Comparison of ENCODE assay signal across 22 mouse cellular contexts in the genomic region with DNA sequence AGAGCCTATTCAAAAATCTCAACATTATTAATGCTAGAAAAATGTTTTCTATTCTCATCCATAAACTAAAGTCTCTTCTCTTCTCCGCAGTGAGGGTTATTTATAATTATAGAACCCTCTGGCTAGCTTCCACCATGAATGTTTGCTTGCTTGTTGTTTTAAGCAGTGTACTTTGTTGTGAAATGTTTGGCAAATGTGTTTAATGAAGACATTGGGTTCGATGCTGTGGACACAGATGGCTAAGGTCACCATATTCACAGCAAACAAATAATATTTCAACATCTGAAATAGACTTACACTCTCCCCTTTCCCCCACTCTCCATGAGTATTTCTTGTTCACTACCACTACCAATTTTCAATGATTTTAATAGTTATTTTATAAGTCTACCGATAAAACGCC.
DNase-seq lines count a peak whose midpoint lies in the region; ATAC-seq and TF ChIP-seq lines count a peak whose summit lies in the region.
"Had no signal": no experiment of that assay in that cellular context is flagged by ENCODE, and none has a peak within 500 bp of the region (broad histone marks: within the 10 kb centered on the region; RNA-seq: fewer than 3 reads in every experiment).

No protein-coding gene starts in this region.

- ATAC-seq in liver, embryonic 12.5 days: no peak
- ATAC-seq in lung, embryonic 14.5 days (ENCODE audit: insufficient read depth): no peak
- ATAC-seq: activated CD4-positive, CD25-positive, alpha-beta regulatory T cell, adult 4 months; forebrain, embryonic 14.5 days; forebrain, postnatal 0 days had no signal

- no peaks in the 10 kb centered on the region for H3K9me3 ChIP-seq in liver, embryonic 12.5 days (replicated peaks)
- no peaks in the 10 kb centered on the region for H3K9me3 ChIP-seq in lung, embryonic 14.5 days (ENCODE audit: low read depth, low read length)
- H3K9me3 ChIP-seq: embryonic facial prominence, embryonic 12.5 days; embryonic facial prominence, embryonic 15.5 days; hindbrain, embryonic 12.5 days had no signal

- no peaks in the 10 kb centered on the region for H3K4me1 ChIP-seq in kidney, adult 2 months (ENCODE audit: control insufficient read depth, insufficient read depth, low read length)
- peaks cover 10% of the 10 kb centered on the region; the same call in 1 of the 2 replicates for H3K4me1 ChIP-seq in liver, adult 2 months (ENCODE audit: control insufficient read depth, insufficient read depth, low read length)
- no peaks in the 10 kb centered on the region for H3K4me1 ChIP-seq in liver, embryonic 12.5 days
- H3K4me1 ChIP-seq in lung, embryonic 14.5 days (ENCODE audit: insufficient read depth): no peaks in the 10 kb centered on the region
- no peaks in the 10 kb centered on the region for H3K4me1 ChIP-seq in lung, adult 2 months (ENCODE audit: control insufficient read depth, insufficient read depth, low read length)
- H3K4me1 ChIP-seq: embryonic facial prominence, embryonic 12.5 days; embryonic facial prominence, embryonic 15.5 days; hindbrain, embryonic 12.5 days had no signal

- TF ChIP-seq POLR2A in kidney, adult 2 months (IDR thresholded peaks at IDR 0.05; ENCODE audit: low read depth, low read length): no peak
- no peak for TF ChIP-seq POLR2A in liver, adult 2 months (IDR thresholded peaks at IDR 0.05; ENCODE audit: extremely low read depth, insufficient read depth, low read length)
- TF ChIP-seq POLR2A in lung, adult 2 months (IDR thresholded peaks at IDR 0.05; ENCODE audit: borderline replicate concordance, extremely low read depth, low read depth, low read length): no peak

- H3K27ac ChIP-seq in kidney, adult 2 months (ENCODE audit: insufficient read depth, low read depth, low read length): no peak overlapping the region
- no peak overlapping the region for H3K27ac ChIP-seq in liver, adult 2 months (replicated peaks; ENCODE audit: insufficient read depth, low read depth, low read length)
- H3K27ac ChIP-seq in liver, embryonic 12.5 days: no peak overlapping the region
- H3K27ac ChIP-seq in lung, embryonic 14.5 days (ENCODE audit: low read depth): no peak overlapping the region
- H3K27ac ChIP-seq: embryonic facial prominence, embryonic 12.5 days; embryonic facial prominence, embryonic 15.5 days; gastrocnemius, adult 2 months; hindbrain, embryonic 12.5 days had no signal

- no peak overlapping the region for H3K4me2 ChIP-seq in liver, embryonic 12.5 days
- no peak overlapping the region for H3K4me2 ChIP-seq in lung, embryonic 14.5 days
- H3K4me2 ChIP-seq: embryonic facial prominence, embryonic 12.5 days; embryonic facial prominence, embryonic 15.5 days; heart, embryonic 11.5 days; hindbrain, embryonic 12.5 days had no signal

- no peak for TF ChIP-seq CTCF in kidney, adult 2 months (conservative IDR thresholded peaks at IDR 0.05; ENCODE audit: insufficient read depth, insufficient read length, low read depth, low read length)
- no peak for TF ChIP-seq CTCF in liver, adult 2 months (IDR thresholded peaks at IDR 0.05; ENCODE audit: low read depth, low read length)
- no peak for TF ChIP-seq CTCF in lung, embryonic 14.5 days (IDR thresholded peaks at IDR 0.05; ENCODE audit: low read depth)
- TF ChIP-seq CTCF in lung, adult 2 months (IDR thresholded peaks at IDR 0.05; ENCODE audit: insufficient read depth, low read length): no peak

- no peaks in the 10 kb centered on the region for H3K36me3 ChIP-seq in kidney, adult 2 months (ENCODE audit: control insufficient read depth, insufficient read depth, low read length)
- H3K36me3 ChIP-seq in liver, adult 2 months (ENCODE audit: control insufficient read depth, insufficient read depth, low read length): no peaks in the 10 kb centered on the region
- no peaks in the 10 kb centered on the region for H3K36me3 ChIP-seq in liver, embryonic 12.5 days
- no peaks in the 10 kb centered on the region for H3K36me3 ChIP-seq in lung, embryonic 14.5 days (ENCODE audit: insufficient read depth)
- H3K36me3 ChIP-seq: embryonic facial prominence, embryonic 12.5 days; embryonic facial prominence, embryonic 15.5 days; hindbrain, embryonic 12.5 days had no signal

- WGBS in kidney, adult 2 months: 80% methylated on average over 4 of the region's 4 CpGs
- 49% methylated on average over 4 of the region's 4 CpGs for WGBS in liver, adult 2 months
- 61% methylated on average over 4 of the region's 4 CpGs for whole genome bisulfite sequencing in liver, embryonic 12.5 days (ENCODE audit: insufficient replicate concordance)
- WGBS in lung, embryonic 14.5 days: 77% methylated on average over 4 of the region's 4 CpGs
- WGBS in lung, adult 2 months: 73% methylated on average over 4 of the region's 4 CpGs

- H3K4me3 ChIP-seq in kidney, adult 2 months (ENCODE audit: insufficient read depth, low read depth, low read length): no peak overlapping the region
- H3K4me3 ChIP-seq in liver, adult 2 months (ENCODE audit: insufficient read depth, low read depth, low read length): no peak overlapping the region
- H3K4me3 ChIP-seq in liver, embryonic 12.5 days: no peak overlapping the region
- H3K4me3 ChIP-seq in lung, embryonic 14.5 days (ENCODE audit: low read depth, low read length): no peak overlapping the region
- H3K4me3 ChIP-seq in lung, adult 2 months (replicated peaks; ENCODE audit: extremely low read depth, low read depth, low read length): no peak overlapping the region
- H3K4me3 ChIP-seq: embryonic facial prominence, embryonic 12.5 days; embryonic facial prominence, embryonic 15.5 days; gastrocnemius, adult 2 months; hindbrain, embryonic 12.5 days had no signal

- H3K27me3 ChIP-seq in kidney, adult 2 months (replicated peaks; ENCODE audit: control insufficient read depth, insufficient read depth, low read length): no peaks in the 10 kb centered on the region
- peaks cover 4% of the 10 kb centered on the region; the same call in 1 of the 2 replicates for H3K27me3 ChIP-seq in liver, adult 2 months (ENCODE audit: control insufficient read depth, insufficient read depth, low read length)
- H3K27me3 ChIP-seq in liver, embryonic 12.5 days (replicated peaks): no peaks in the 10 kb centered on the region
- no peaks in the 10 kb centered on the region for H3K27me3 ChIP-seq in lung, embryonic 14.5 days (ENCODE audit: insufficient read depth, low read length)
- H3K27me3 ChIP-seq: embryonic facial prominence, embryonic 12.5 days; embryonic facial prominence, embryonic 15.5 days; hindbrain, embryonic 12.5 days had no signal

- DNase-seq in kidney, adult 2 months: peak; percentile 30
- DNase-seq in kidney, adult 18-20 months: no peak
- DNase-seq in liver, adult 2 months (ENCODE audit: extremely low read depth, low read depth, low spot score): peak; percentile 97
- peak; percentile 29 for DNase-seq in lung, embryonic 14.5 days
- no peak for DNase-seq in lung, adult 2 months
- DNase-seq in adipocyte (ENCODE audit: low spot score): peak; percentile 92
- DNase-seq: adrenal gland, postnatal 10 days; adrenal gland, postnatal 36 days; cerebellum, adult 18-20 months; cerebellum, adult 9-10 months; cerebellum, postnatal 14 days; forebrain, postnatal 0 days; gastrocnemius, adult 2 months; gastrocnemius, postnatal 14 days; heart, adult 11 months had no signal

- no peak overlapping the region for H3K9ac ChIP-seq in liver, adult 2 months (ENCODE audit: low read depth, low read length)
- H3K9ac ChIP-seq in liver, embryonic 12.5 days: no peak overlapping the region
- H3K9ac ChIP-seq in lung, embryonic 14.5 days: no peak overlapping the region
- H3K9ac ChIP-seq: embryonic facial prominence, embryonic 12.5 days; embryonic facial prominence, embryonic 15.5 days; forebrain, postnatal 0 days; hindbrain, embryonic 12.5 days had no signal

- no peaks in the 10 kb centered on the region for H3K79me2 ChIP-seq in liver, adult 2 months (ENCODE audit: control insufficient read depth, insufficient read depth, low read length)

Comparison
In these comparisons a context has a peak if more than half of its experiments do, and no peak if none do; other contexts are left out.
1. DNase-seq: peak in kidney, adult 2 months (single experiment), liver, adult 2 months (single experiment), lung, embryonic 14.5 days (single experiment) and adipocyte (single experiment); none in kidney, adult 18-20 months (single experiment) and lung, adult 2 months (single experiment).